Mouse (Mus musculus) lung, postnatal 36 days (tissue): ENCODE measurements around the gene Gm21094.
"Not testable (repeated sequence)": the region's sequence is repeated elsewhere in the genome, so short reads cannot be mapped to it uniquely, and the experiment has no call there.

ENCODE experiments used
- DNase-seq: peaks from one replicate; pipeline ENCODE4 v3.0.0; 2022; ENCODE audit warnings: mixed read lengths

The Gm21094 gene

DNA sequence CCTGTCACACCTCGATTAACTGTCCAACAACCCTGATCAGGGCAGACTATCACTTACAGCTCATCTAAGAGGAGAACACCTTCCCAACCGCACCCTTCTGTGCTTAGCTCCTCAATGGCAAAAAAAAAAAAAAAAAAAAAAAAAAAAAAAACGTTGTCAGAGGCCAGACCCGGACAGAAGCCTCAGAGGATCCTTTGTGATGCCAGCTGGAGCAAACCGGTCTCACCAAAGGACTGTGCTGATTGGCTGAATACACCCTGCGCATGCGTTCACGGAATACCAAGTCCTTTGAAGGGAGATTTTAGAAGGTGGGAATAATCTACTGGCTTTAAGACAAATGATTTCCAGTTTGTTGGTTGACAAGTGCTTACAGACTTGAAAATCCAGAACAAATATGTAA is at the start of gene Gm21094:
Gene Gm21094, minus strand, starts transcription at position 101 of the 400 bp plus-strand sequence.
- not testable (repeated sequence) for DNase-seq
